Mouse (Mus musculus): ENCODE data around the gene Rcc2.

DNA sequence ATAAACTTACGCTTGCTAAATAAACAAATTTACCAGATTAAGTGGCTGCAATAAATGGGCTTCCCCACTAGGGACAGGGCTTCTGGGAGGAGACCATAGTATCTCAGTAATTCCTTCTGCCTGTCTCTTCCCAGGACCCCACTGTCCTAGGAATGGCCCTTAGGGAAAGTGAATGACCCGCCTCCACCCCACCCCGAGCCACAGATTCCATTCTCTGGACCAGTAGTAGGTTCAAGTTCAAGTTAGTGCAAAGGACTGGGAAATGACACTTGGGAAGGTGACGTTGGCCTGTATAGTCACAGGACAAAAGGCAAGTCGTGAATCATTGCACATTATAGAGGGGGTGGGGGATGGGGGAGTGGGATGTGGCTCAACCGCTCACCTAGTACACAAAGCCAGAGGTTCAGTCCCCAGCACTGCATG, 15.4 kb upstream of the Rcc2 start:
- TF ChIP-seq CTCF (IDR thresholded peaks at IDR 0.05; ENCODE audit: low read depth, low read length) (no peak), POLR2A (IDR thresholded peaks at IDR 0.05; ENCODE audit: borderline replicate concordance, low read depth, low read length) (no peak)

Measured in bone marrow macrophage, adult 2 months (primary cell).